Mouse (Mus musculus): ENCODE results near the gene Slc6a6. TPM values are rescaled to one million over a fixed set of nuclear protein-coding genes. Genes with fewer than 3 reads are reported as not detected.

The Slc6a6 gene
- polyA plus RNA-seq, 1 experiment: 114 TPM

- TF ChIP-seq POLR2A (IDR thresholded peaks at IDR 0.05; ENCODE audit: control insufficient read depth, low read depth, low read length) (no peak), CTCF (IDR thresholded peaks at IDR 0.05; ENCODE audit: control insufficient read depth, insufficient read depth, insufficient replicate concordance, low read depth, low read length) (no peak)
- H3K27me3 ChIP-seq (ENCODE audit: control insufficient read depth, insufficient read depth, low read length): no peaks in the 10 kb centered on the region
- no peak overlapping the region for H3K27ac ChIP-seq (ENCODE audit: control insufficient read depth, insufficient read depth, low read depth, low read length)
- no peaks in the 10 kb centered on the region for H3K36me3 ChIP-seq (ENCODE audit: control insufficient read depth, insufficient read depth, low read length)
- no peak overlapping the region for H3K4me3 ChIP-seq (ENCODE audit: control insufficient read depth, low read depth, low read length)
- no peaks in the 10 kb centered on the region for H3K4me1 ChIP-seq (ENCODE audit: control insufficient read depth, insufficient read depth, low read length)
Observed at GRCm38 (mm10) chr6:91713370-91713896, 29.6 kb downstream of the Slc6a6 start.

GRCm38 (mm10) chr6:91715023-91715422 is 31.2 kb downstream of the Slc6a6 start:
- Histone ChIP-seq H3K36me3 (ENCODE audit: control insufficient read depth, insufficient read depth, low read length) (no peaks in the 10 kb centered on the region), H3K4me1 (ENCODE audit: control insufficient read depth, insufficient read depth, low read length) (peaks cover 3% of the 10 kb centered on the region; the same call in 1 of the 2 replicates), H3K4me3 (ENCODE audit: control insufficient read depth, low read depth, low read length) (no peak overlapping the region), H3K27me3 (ENCODE audit: control insufficient read depth, insufficient read depth, low read length) (no peaks in the 10 kb centered on the region), H3K27ac (ENCODE audit: control insufficient read depth, insufficient read depth, low read depth, low read length) (no peak overlapping the region)
- TF ChIP-seq CTCF (IDR thresholded peaks at IDR 0.05; ENCODE audit: control insufficient read depth, insufficient read depth, insufficient replicate concordance, low read depth, low read length) (no peak), POLR2A (IDR thresholded peaks at IDR 0.05; ENCODE audit: control insufficient read depth, low read depth, low read length) (no peak)

- Histone ChIP-seq H3K4me3 (ENCODE audit: control insufficient read depth, low read depth, low read length) (no peak overlapping the region), H3K27ac (ENCODE audit: control insufficient read depth, insufficient read depth, low read depth, low read length) (no peak overlapping the region), H3K36me3 (ENCODE audit: control insufficient read depth, insufficient read depth, low read length) (no peaks in the 10 kb centered on the region), H3K4me1 (ENCODE audit: control insufficient read depth, insufficient read depth, low read length) (peaks cover 3% of the 10 kb centered on the region; the same call in 1 of the 2 replicates), H3K27me3 (ENCODE audit: control insufficient read depth, insufficient read depth, low read length) (no peaks in the 10 kb centered on the region)
- TF ChIP-seq CTCF (IDR thresholded peaks at IDR 0.05; ENCODE audit: control insufficient read depth, insufficient read depth, insufficient replicate concordance, low read depth, low read length) (no peak), POLR2A (IDR thresholded peaks at IDR 0.05; ENCODE audit: control insufficient read depth, low read depth, low read length) (no peak)
Observed at GRCm38 (mm10) chr6:91715988-91716810, 32.3 kb downstream of the Slc6a6 start.

- H3K4me3 ChIP-seq (ENCODE audit: control insufficient read depth, low read depth, low read length): no peak overlapping the region
- TF ChIP-seq CTCF (IDR thresholded peaks at IDR 0.05; ENCODE audit: control insufficient read depth, insufficient read depth, insufficient replicate concordance, low read depth, low read length): no peak
- no peak for TF ChIP-seq POLR2A (IDR thresholded peaks at IDR 0.05; ENCODE audit: control insufficient read depth, low read depth, low read length)
- no peak overlapping the region for H3K27ac ChIP-seq (ENCODE audit: control insufficient read depth, insufficient read depth, low read depth, low read length)
- peaks cover 3% of the 10 kb centered on the region; the same call in 1 of the 2 replicates for H3K4me1 ChIP-seq (ENCODE audit: control insufficient read depth, insufficient read depth, low read length)
- H3K27me3 ChIP-seq (ENCODE audit: control insufficient read depth, insufficient read depth, low read length): no peaks in the 10 kb centered on the region
- no peaks in the 10 kb centered on the region for H3K36me3 ChIP-seq (ENCODE audit: control insufficient read depth, insufficient read depth, low read length)
Observed at GRCm38 (mm10) chr6:91718067-91718466, 34.2 kb downstream of the Slc6a6 start.

GRCm38 (mm10) chr6:91718603-91719002 is 34.8 kb downstream of the Slc6a6 start:
- no peak overlapping the region for H3K27ac ChIP-seq (ENCODE audit: control insufficient read depth, insufficient read depth, low read depth, low read length)
- H3K27me3 ChIP-seq (ENCODE audit: control insufficient read depth, insufficient read depth, low read length): no peaks in the 10 kb centered on the region
- H3K36me3 ChIP-seq (ENCODE audit: control insufficient read depth, insufficient read depth, low read length): no peaks in the 10 kb centered on the region
- H3K4me1 ChIP-seq (ENCODE audit: control insufficient read depth, insufficient read depth, low read length): peaks cover 3% of the 10 kb centered on the region; the same call in 1 of the 2 replicates
- H3K4me3 ChIP-seq (ENCODE audit: control insufficient read depth, low read depth, low read length): no peak overlapping the region
- TF ChIP-seq POLR2A (IDR thresholded peaks at IDR 0.05; ENCODE audit: control insufficient read depth, low read depth, low read length) (no peak), CTCF (IDR thresholded peaks at IDR 0.05; ENCODE audit: control insufficient read depth, insufficient read depth, insufficient replicate concordance, low read depth, low read length) (no peak)

- TF ChIP-seq CTCF (IDR thresholded peaks at IDR 0.05; ENCODE audit: control insufficient read depth, insufficient read depth, insufficient replicate concordance, low read depth, low read length): no peak
- TF ChIP-seq POLR2A (IDR thresholded peaks at IDR 0.05; ENCODE audit: control insufficient read depth, low read depth, low read length): no peak
- no peak overlapping the region for H3K27ac ChIP-seq (ENCODE audit: control insufficient read depth, insufficient read depth, low read depth, low read length)
Observed at GRCm38 (mm10) chr6:91719042-91719747, 35.3 kb downstream of the Slc6a6 start.

More at GRCm38 (mm10) chr6:91719042-91719747, 35.3 kb downstream of the Slc6a6 start:
- Histone ChIP-seq H3K36me3 (ENCODE audit: control insufficient read depth, insufficient read depth, low read length) (no peaks in the 10 kb centered on the region), H3K4me1 (ENCODE audit: control insufficient read depth, insufficient read depth, low read length) (peaks cover 3% of the 10 kb centered on the region; the same call in 1 of the 2 replicates), H3K4me3 (ENCODE audit: control insufficient read depth, low read depth, low read length) (no peak overlapping the region), H3K27me3 (ENCODE audit: control insufficient read depth, insufficient read depth, low read length) (no peaks in the 10 kb centered on the region)

Measured in testis, adult 2 months (tissue).